In genomic region chr4:46101211-46101711, GRCm38 (mm10) we compare ENCODE assay signal across 11 mouse cellular contexts. TPM values are rescaled to one million over a fixed set of nuclear protein-coding genes. Genes with fewer than 3 reads are reported as not detected.
DNase-seq lines count a peak whose midpoint lies in the region; ATAC-seq lines count a peak whose summit lies in the region.
"Had no signal": no experiment of that assay in that cellular context is flagged by ENCODE, and none has a peak within 500 bp of the region (broad histone marks: within the 10 kb centered on the region; RNA-seq: fewer than 3 reads in every experiment).

No protein-coding gene starts in this region.

- intact Hi-C loops in heart, postnatal 14 days (cut with DNase I), result loop anchor here (5.0 kb wide), 1 partner anchor 59 kb away; no protein-coding TSS in a partner anchor

- H3K27ac ChIP-seq in heart, embryonic 14.5 days (replicated peaks in 1 of 2; ENCODE audit: control insufficient read depth in 1 of 2, insufficient read depth in 1 of 2, low read depth in 2 of 2, low read length in 2 of 2), result peak overlapping the region; percentile 10 to 55; a peak in 3 of 4 replicates
- peak overlapping the region; percentile 47 for H3K27ac ChIP-seq in midbrain, embryonic 10.5 days (replicated peaks)
- H3K27ac ChIP-seq in midbrain, embryonic 16.5 days (ENCODE audit: low read length), result no peak overlapping the region
- peak overlapping the region; percentile 64 for H3K27ac ChIP-seq in limb, embryonic 10.5 days
- no peak overlapping the region for H3K27ac ChIP-seq in forebrain, embryonic 15.5 days (replicated peaks)
- H3K27ac ChIP-seq: midbrain, embryonic 12.5 days had no signal

- 18% methylated on average over 14 of the region's 14 CpGs for WGBS in heart, embryonic 14.5 days
- 51% methylated on average over 14 of the region's 14 CpGs for WGBS in midbrain, embryonic 10.5 days
- WGBS in midbrain, embryonic 16.5 days, result 46% methylated on average over 14 of the region's 14 CpGs
- WGBS in limb, embryonic 10.5 days, result 23% methylated on average over 14 of the region's 14 CpGs
- 48% methylated on average over 14 of the region's 14 CpGs for WGBS in forebrain, embryonic 15.5 days

- H3K36me3 ChIP-seq in heart, embryonic 14.5 days (ENCODE audit: control insufficient read depth, insufficient read depth, low read length), result peaks cover 93% of the 10 kb centered on the region
- no peaks in the 10 kb centered on the region for H3K36me3 ChIP-seq in midbrain, embryonic 10.5 days
- no peaks in the 10 kb centered on the region for H3K36me3 ChIP-seq in midbrain, embryonic 16.5 days (ENCODE audit: control insufficient read depth, insufficient read depth, low read length)
- H3K36me3 ChIP-seq in limb, embryonic 10.5 days, result no peaks in the 10 kb centered on the region
- no peaks in the 10 kb centered on the region for H3K36me3 ChIP-seq in forebrain, embryonic 15.5 days
- H3K36me3 ChIP-seq: midbrain, embryonic 12.5 days had no signal

- peaks cover 14 to 28% of the 10 kb centered on the region in 2 experiments for H3K4me1 ChIP-seq in heart, embryonic 14.5 days (ENCODE audit: control insufficient read depth in 2 of 2, insufficient read depth in 2 of 2, low read length in 2 of 2)
- H3K4me1 ChIP-seq in midbrain, embryonic 10.5 days, result peaks cover 14% of the 10 kb centered on the region
- no peaks in the 10 kb centered on the region for H3K4me1 ChIP-seq in midbrain, embryonic 16.5 days (ENCODE audit: control insufficient read depth, insufficient read depth, low read length)
- H3K4me1 ChIP-seq in limb, embryonic 10.5 days, result peaks cover 23% of the 10 kb centered on the region
- no peaks in the 10 kb centered on the region for H3K4me1 ChIP-seq in forebrain, embryonic 15.5 days

- no peaks in the 10 kb centered on the region for H3K9me3 ChIP-seq in heart, embryonic 14.5 days (ENCODE audit: control insufficient read depth, low read length)
- no peaks in the 10 kb centered on the region for H3K9me3 ChIP-seq in midbrain, embryonic 10.5 days (replicated peaks)
- no peaks in the 10 kb centered on the region for H3K9me3 ChIP-seq in midbrain, embryonic 16.5 days (replicated peaks; ENCODE audit: control insufficient read depth, low read length, poor library complexity, severe bottlenecking)
- no peaks in the 10 kb centered on the region; the same call in 1 of the 2 replicates for H3K9me3 ChIP-seq in limb, embryonic 10.5 days (replicated peaks)
- H3K9me3 ChIP-seq in forebrain, embryonic 15.5 days, result no peaks in the 10 kb centered on the region

- H3K4me2 ChIP-seq in heart, embryonic 14.5 days (ENCODE audit: low read length), result no peak overlapping the region
- H3K4me2 ChIP-seq in midbrain, embryonic 16.5 days (ENCODE audit: low read length), result no peak overlapping the region
- H3K4me2 ChIP-seq in forebrain, embryonic 15.5 days (replicated peaks), result no peak overlapping the region
- H3K4me2 ChIP-seq: midbrain, embryonic 12.5 days had no signal

- no peak for DNase-seq in heart, postnatal 14 days
- no peak for DNase-seq in midbrain, embryonic 10.5 days (ENCODE audit: low spot score)
- DNase-seq in limb, embryonic 10.5 days (ENCODE audit: low spot score), result peak; percentile 49
- DNase-seq in yolk sac, embryonic 10.5 days (ENCODE audit: low spot score), result peak; percentile 55
- DNase-seq in layer of hippocampus, adult 8-10 months (ENCODE audit: low spot score in 2 of 2), result no peak
- DNase-seq: gastrocnemius, postnatal 14 days; kidney, adult 11 months had no signal

- no peaks in the 10 kb centered on the region for H3K27me3 ChIP-seq in heart, embryonic 14.5 days (ENCODE audit: control insufficient read depth, insufficient read depth, low read length)
- no peaks in the 10 kb centered on the region for H3K27me3 ChIP-seq in midbrain, embryonic 10.5 days (ENCODE audit: low read depth, poor library complexity, severe bottlenecking)
- no peaks in the 10 kb centered on the region for H3K27me3 ChIP-seq in midbrain, embryonic 16.5 days (ENCODE audit: control insufficient read depth, insufficient read depth, low read depth, low read length)
- H3K27me3 ChIP-seq in limb, embryonic 10.5 days (ENCODE audit: low read depth, poor library complexity, severe bottlenecking), result peaks cover 5% of the 10 kb centered on the region; the same call in 1 of the 2 replicates
- H3K27me3 ChIP-seq in forebrain, embryonic 15.5 days, result no peaks in the 10 kb centered on the region
- H3K27me3 ChIP-seq: midbrain, embryonic 12.5 days had no signal

- H3K4me3 ChIP-seq in heart, embryonic 14.5 days (ENCODE audit: control insufficient read depth in 1 of 2, insufficient read depth in 1 of 2, low read depth in 1 of 2, low read length in 2 of 2), result no peak overlapping the region
- H3K4me3 ChIP-seq in midbrain, embryonic 10.5 days, result no peak overlapping the region
- H3K4me3 ChIP-seq in midbrain, embryonic 16.5 days (ENCODE audit: low read depth, low read length), result no peak overlapping the region
- peak overlapping the region; percentile 8; the same call in 1 of the 2 replicates for H3K4me3 ChIP-seq in limb, embryonic 10.5 days
- H3K4me3 ChIP-seq in forebrain, embryonic 15.5 days, result no peak overlapping the region
- H3K4me3 ChIP-seq: midbrain, embryonic 12.5 days had no signal

- ATAC-seq in heart, embryonic 14.5 days (ENCODE audit: insufficient number of reproducible peaks, insufficient read depth, low FRiP score, low read depth), result no peak
- ATAC-seq in midbrain, embryonic 16.5 days, result no peak
- no peak for ATAC-seq in forebrain, embryonic 15.5 days (replicated peaks)

- H3K9ac ChIP-seq in heart, embryonic 14.5 days (ENCODE audit: low read length), result no peak overlapping the region
- H3K9ac ChIP-seq in midbrain, embryonic 16.5 days (ENCODE audit: low read depth, low read length), result no peak overlapping the region
- H3K9ac ChIP-seq in forebrain, embryonic 15.5 days (replicated peaks), result no peak overlapping the region
- H3K9ac ChIP-seq: midbrain, embryonic 12.5 days had no signal

RNA-seq across cellular contexts. Expression of gene Ncbp1, which starts 37.2 kb away (rescaled TPM):
- polyA plus RNA-seq in heart, embryonic 14.5 days (2014; fragmentation: Nextera tagmentation; extraction: Ambion mirVana), result 41.9 and 44.0 TPM in 2 replicates
- total RNA-seq in heart, postnatal 14 days (2021), result 10 to 100 TPM; 21.4 to 24.3 TPM
- polyA plus RNA-seq in midbrain, embryonic 10.5 days (2016; fragmentation: Nextera tagmentation; extraction: Ambion mirVana), result 127 and 133 TPM in 2 replicates
- 70.2 and 75.7 TPM in 2 replicates for polyA plus RNA-seq in midbrain, embryonic 16.5 days (2015; fragmentation: Nextera tagmentation; extraction: Ambion mirVana)
- polyA plus RNA-seq in limb, embryonic 10.5 days (2016; fragmentation: Nextera tagmentation; extraction: Ambion mirVana), result 118 and 129 TPM in 2 replicates
- total RNA-seq in layer of hippocampus, adult 8-10 months (2022), result 10 to 100 TPM; 46.8 to 57.7 (median 53.6) TPM
- 99.1 and 101 TPM in 2 replicates for polyA plus RNA-seq in forebrain, embryonic 15.5 days (2015; fragmentation: Nextera tagmentation; extraction: Ambion mirVana)

RNA-seq across cellular contexts. Expression of gene Tstd2, which starts 37.2 kb away (rescaled TPM):
- 24.3 and 25.0 TPM in 2 replicates for polyA plus RNA-seq in heart, embryonic 14.5 days (2014; fragmentation: Nextera tagmentation; extraction: Ambion mirVana)
- total RNA-seq in heart, postnatal 14 days (2021), result 10 to 100 TPM; 14.1 to 14.9 TPM
- polyA plus RNA-seq in midbrain, embryonic 10.5 days (2016; fragmentation: Nextera tagmentation; extraction: Ambion mirVana), result 62.8 and 63.6 TPM in 2 replicates
- polyA plus RNA-seq in midbrain, embryonic 16.5 days (2015; fragmentation: Nextera tagmentation; extraction: Ambion mirVana), result 24.9 and 31.5 TPM in 2 replicates
- polyA plus RNA-seq in limb, embryonic 10.5 days (2016; fragmentation: Nextera tagmentation; extraction: Ambion mirVana), result 65.8 and 72.8 TPM in 2 replicates
- total RNA-seq in layer of hippocampus, adult 8-10 months (2022), result 10 to 100 TPM; 17.1 to 22.0 (median 18.7) TPM
- 36.8 and 41.3 TPM in 2 replicates for polyA plus RNA-seq in forebrain, embryonic 15.5 days (2015; fragmentation: Nextera tagmentation; extraction: Ambion mirVana)

Comparison
In these comparisons a context has a peak if more than half of its experiments do, and no peak if none do; other contexts are left out.
1. H3K27ac ChIP-seq: peak in heart, embryonic 14.5 days (2 of 2), midbrain, embryonic 10.5 days (single experiment) and limb, embryonic 10.5 days (single experiment); none in midbrain, embryonic 16.5 days (single experiment) and forebrain, embryonic 15.5 days (single experiment).
2. DNase-seq: peak in limb, embryonic 10.5 days (single experiment) and yolk sac, embryonic 10.5 days (single experiment); none in heart, postnatal 14 days (0 of 2), midbrain, embryonic 10.5 days (single experiment) and layer of hippocampus, adult 8-10 months (0 of 2).